Mouse (Mus musculus): ENCODE measurements around the gene Etv5. TPM values are rescaled to one million over a fixed set of nuclear protein-coding genes. Genes with fewer than 3 reads are reported as not detected.
A peak's percentile ranks its signal among the peaks of the same experiment; 100 is the strongest.

Etv5 gene
- polyA plus RNA-seq, 2 experiments = 2.6 to 2.7 TPM

GRCm38 (mm10) chr16:22431773-22432172 is 7.7 kb downstream of the Etv5 start:
- Histone ChIP-seq H3K36me3 (replicated peaks; ENCODE audit: control insufficient read depth, insufficient read depth, low read depth) (no peaks in the 10 kb centered on the region), H3K27ac (no peak overlapping the region), H3K9ac (replicated peaks) (no peak overlapping the region), H3K4me2 (ENCODE audit: low read depth) (no peak overlapping the region), H3K9me3 (ENCODE audit: control insufficient read depth, low read length) (no peaks in the 10 kb centered on the region), H3K4me1 (replicated peaks; ENCODE audit: control insufficient read depth in 2 of 2, insufficient read depth in 2 of 2, low read length in 1 of 2) (peaks cover 0 to 7% of the 10 kb centered on the region in 2 experiments; a peak in 1 of 4 replicates), H3K27me3 (ENCODE audit: control insufficient read depth, insufficient read depth, low read length) (peaks cover under 1% of the 10 kb centered on the region; the same call in 1 of the 2 replicates), H3K4me3 (ENCODE audit: insufficient read depth in 1 of 2, low read depth in 2 of 2, low read length in 2 of 2) (no peak overlapping the region)
- ATAC-seq (ENCODE audit: insufficient read depth) = no peak
- no peak for DNase-seq (ENCODE audit: low read depth in 3 of 3, low spot score in 3 of 3)
- TF ChIP-seq EP300 (IDR thresholded peaks at IDR 0.05; ENCODE audit: low read depth) (no peak), CTCF (IDR thresholded peaks at IDR 0.05; ENCODE audit: low read depth) (no peak)
- 33% methylated on average over 12 of the region's 12 CpGs for WGBS (ENCODE audit: insufficient replicate concordance)

DNA sequence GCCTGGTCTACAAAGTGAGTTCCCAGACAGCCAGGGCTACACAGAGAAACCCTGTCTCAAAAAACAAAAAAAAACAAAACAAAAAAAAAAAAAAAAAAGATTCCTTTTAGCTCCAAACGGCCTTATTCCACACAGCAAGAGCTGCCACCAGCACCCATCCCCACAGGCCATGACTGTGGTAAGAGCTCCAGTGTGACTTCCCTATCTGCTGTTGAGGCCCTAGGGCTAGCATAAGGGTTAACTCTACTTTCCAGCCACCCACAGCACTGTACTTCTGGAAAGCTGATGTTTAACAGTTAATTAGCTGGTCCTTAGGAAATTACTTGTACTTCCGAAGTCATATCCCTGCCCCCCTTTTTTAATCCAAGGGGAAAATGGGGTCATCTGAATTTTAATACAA is 8.2 kb downstream of the Etv5 start:
- H3K9me3 ChIP-seq (ENCODE audit: control insufficient read depth, low read length) = no peaks in the 10 kb centered on the region
- H3K27ac ChIP-seq = no peak overlapping the region
- no peak for DNase-seq (ENCODE audit: low read depth in 3 of 3, low spot score in 3 of 3)
- no peaks in the 10 kb centered on the region for H3K27me3 ChIP-seq (ENCODE audit: control insufficient read depth, insufficient read depth, low read length)
- TF ChIP-seq CTCF (IDR thresholded peaks at IDR 0.05; ENCODE audit: low read depth) (no peak), EP300 (IDR thresholded peaks at IDR 0.05; ENCODE audit: low read depth) (no peak)
- WGBS (ENCODE audit: insufficient replicate concordance) = 31% methylated on average over 2 of the region's 2 CpGs
- no peaks in the 10 kb centered on the region for H3K36me3 ChIP-seq (replicated peaks; ENCODE audit: control insufficient read depth, insufficient read depth, low read depth)
- no peak overlapping the region for H3K9ac ChIP-seq (replicated peaks)
- peaks cover 0 to 7% of the 10 kb centered on the region in 2 experiments; a peak in 1 of 4 replicates for H3K4me1 ChIP-seq (replicated peaks; ENCODE audit: control insufficient read depth in 2 of 2, insufficient read depth in 2 of 2, low read length in 1 of 2)
- no peak overlapping the region for H3K4me2 ChIP-seq (ENCODE audit: low read depth)
- no peak for ATAC-seq (ENCODE audit: insufficient read depth)
- H3K4me3 ChIP-seq (ENCODE audit: insufficient read depth in 1 of 2, low read depth in 2 of 2, low read length in 2 of 2) = no peak overlapping the region

- Histone ChIP-seq H3K27me3 (ENCODE audit: control insufficient read depth, insufficient read depth, low read length) (no peaks in the 10 kb centered on the region), H3K36me3 (replicated peaks; ENCODE audit: control insufficient read depth, insufficient read depth, low read depth) (no peaks in the 10 kb centered on the region), H3K9ac (replicated peaks) (no peak overlapping the region), H3K4me2 (ENCODE audit: low read depth) (no peak overlapping the region), H3K9me3 (ENCODE audit: control insufficient read depth, low read length) (no peaks in the 10 kb centered on the region), H3K4me3 (ENCODE audit: insufficient read depth in 1 of 2, low read depth in 2 of 2, low read length in 2 of 2) (no peak overlapping the region), H3K4me1 (replicated peaks; ENCODE audit: control insufficient read depth in 2 of 2, insufficient read depth in 2 of 2, low read length in 1 of 2) (peaks cover 0 to 7% of the 10 kb centered on the region in 2 experiments; a peak in 1 of 4 replicates), H3K27ac (no peak overlapping the region)
- DNase-seq (ENCODE audit: low read depth in 3 of 3, low spot score in 3 of 3) = no peak
- 70% methylated on average over 16 of the region's 16 CpGs for WGBS (ENCODE audit: insufficient replicate concordance)
- TF ChIP-seq CTCF (IDR thresholded peaks at IDR 0.05; ENCODE audit: low read depth) = no peak
- no peak for TF ChIP-seq EP300 (IDR thresholded peaks at IDR 0.05; ENCODE audit: low read depth)
- ATAC-seq (ENCODE audit: insufficient read depth) = no peak
These were observed 9.1 kb downstream of the Etv5 start for GRCm38 (mm10) chr16:22430211-22430951.

DNA sequence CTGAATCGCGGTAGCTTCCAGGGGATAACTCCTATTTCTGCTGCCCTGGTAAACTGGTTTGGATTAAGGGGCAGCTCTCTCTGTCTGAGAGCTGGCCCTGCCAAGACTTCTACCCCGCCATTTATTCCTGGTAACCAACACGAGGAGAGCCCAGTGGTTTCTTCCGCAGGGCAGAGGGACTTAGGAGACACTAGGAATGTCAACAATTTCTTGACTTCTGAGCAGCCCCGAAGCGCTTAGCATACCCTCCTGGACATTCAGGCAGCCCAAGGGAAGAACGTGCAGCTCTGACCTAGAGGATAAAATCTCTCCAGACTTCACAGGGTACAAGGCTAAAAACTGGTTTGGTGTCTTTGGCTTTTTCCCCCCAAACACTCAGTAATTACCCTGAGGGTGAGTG is 10.1 kb downstream of the Etv5 start:
- Histone ChIP-seq H3K4me1 (replicated peaks; ENCODE audit: control insufficient read depth in 2 of 2, insufficient read depth in 2 of 2, low read length in 1 of 2) (peaks cover 0 to 7% of the 10 kb centered on the region in 2 experiments; a peak in 1 of 4 replicates), H3K4me3 (ENCODE audit: insufficient read depth in 1 of 2, low read depth in 2 of 2, low read length in 2 of 2) (no peak overlapping the region), H3K4me2 (ENCODE audit: low read depth) (peak overlapping the region; percentile 20; the same call in 1 of the 2 replicates), H3K9ac (replicated peaks) (no peak overlapping the region), H3K27ac (no peak overlapping the region), H3K9me3 (ENCODE audit: control insufficient read depth, low read length) (no peaks in the 10 kb centered on the region), H3K27me3 (ENCODE audit: control insufficient read depth, insufficient read depth, low read length) (no peaks in the 10 kb centered on the region), H3K36me3 (replicated peaks; ENCODE audit: control insufficient read depth, insufficient read depth, low read depth) (no peaks in the 10 kb centered on the region)
- DNase-seq (ENCODE audit: low read depth in 3 of 3, low spot score in 3 of 3) (no peak), ATAC-seq (ENCODE audit: insufficient read depth) (no peak)
- 28% methylated on average over 8 of the region's 8 CpGs for WGBS (ENCODE audit: insufficient replicate concordance)
- no peak for TF ChIP-seq EP300 (IDR thresholded peaks at IDR 0.05; ENCODE audit: low read depth)
- TF ChIP-seq CTCF (IDR thresholded peaks at IDR 0.05; ENCODE audit: low read depth) = no peak

GRCm38 (mm10) chr16:22428853-22429341 is 10.6 kb downstream of the Etv5 start:
- H3K27ac ChIP-seq = no peak overlapping the region
- no peaks in the 10 kb centered on the region for H3K27me3 ChIP-seq (ENCODE audit: control insufficient read depth, insufficient read depth, low read length)
- peak; percentile 74 for ATAC-seq (ENCODE audit: insufficient read depth)
- H3K4me1 ChIP-seq (replicated peaks; ENCODE audit: control insufficient read depth in 2 of 2, insufficient read depth in 2 of 2, low read length in 1 of 2) = peaks cover 0 to 7% of the 10 kb centered on the region in 2 experiments; a peak in 1 of 4 replicates
- H3K9ac ChIP-seq (replicated peaks) = no peak overlapping the region
- H3K4me3 ChIP-seq (ENCODE audit: insufficient read depth in 1 of 2, low read depth in 2 of 2, low read length in 2 of 2) = no peak overlapping the region
- H3K4me2 ChIP-seq (ENCODE audit: low read depth) = peak overlapping the region; percentile 20; the same call in 1 of the 2 replicates
- H3K36me3 ChIP-seq (replicated peaks; ENCODE audit: control insufficient read depth, insufficient read depth, low read depth) = no peaks in the 10 kb centered on the region
- DNase-seq (ENCODE audit: low read depth in 3 of 3, low spot score in 3 of 3) = peak in 1 of 3 experiments; percentile 34
- no peaks in the 10 kb centered on the region for H3K9me3 ChIP-seq (ENCODE audit: control insufficient read depth, low read length)
- TF ChIP-seq CTCF (IDR thresholded peaks at IDR 0.05; ENCODE audit: low read depth) (peak; percentile 36), EP300 (IDR thresholded peaks at IDR 0.05; ENCODE audit: low read depth) (no peak)
- 8% methylated on average over 9 of the region's 9 CpGs for WGBS (ENCODE audit: insufficient replicate concordance)
